Mouse (Mus musculus) cortical plate, adult 2 months (tissue): ENCODE data around the gene Jmjd8. TPM values are rescaled to one million over a fixed set of nuclear protein-coding genes. Genes with fewer than 3 reads are reported as not detected.

Source experiments
- H3K27ac ChIP-seq: fragments of 200-500 bp; 2 replicates; pipeline ENCODE4 v1.5.1; 2012; ENCODE audit warnings: low read length, control low read depth, inconsistent platforms; ENCODE audit not compliant: insufficient read depth
- H3K4me1 ChIP-seq: fragments of 200-500 bp; 2 replicates; pipeline ENCODE4 v1.6.1; 2011; ENCODE audit warnings: low read length; ENCODE audit not compliant: control insufficient read depth, insufficient read depth
- H3K4me3 ChIP-seq: fragments of 200-500 bp; 2 replicates; pipeline ENCODE4 v1.5.1; 2011; ENCODE audit warnings: mild to moderate bottlenecking, low read length, control low read depth; ENCODE audit not compliant: insufficient read depth
- CTCF ChIP-seq: fragments of 200-500 bp; IDR thresholded peaks from 2 replicates; pipeline ENCODE4 v1.5.1; 2011; ENCODE audit warnings: mild to moderate bottlenecking, control low read depth, low read length; ENCODE audit not compliant: insufficient read depth; ENCODE audit errors: extremely low read depth
- POLR2A ChIP-seq: fragments of 200-500 bp; IDR thresholded peaks from 2 replicates; pipeline ENCODE4 v1.6.1; 2011; ENCODE audit warnings: mild to moderate bottlenecking, low read length, control low read depth; ENCODE audit not compliant: insufficient read depth; ENCODE audit errors: extremely low read depth
- polyA plus RNA-seq: library from polyadenylated mRNA; depleted of rRNA; stranded (reverse); fragments of >200 nt; gene quantifications from 2 replicates; pipeline ENCODE4 v1.2.3, GENCODE M21; 2012

The Jmjd8 gene
- polyA plus RNA-seq, 1 experiment = 55.6 TPM

DNA sequence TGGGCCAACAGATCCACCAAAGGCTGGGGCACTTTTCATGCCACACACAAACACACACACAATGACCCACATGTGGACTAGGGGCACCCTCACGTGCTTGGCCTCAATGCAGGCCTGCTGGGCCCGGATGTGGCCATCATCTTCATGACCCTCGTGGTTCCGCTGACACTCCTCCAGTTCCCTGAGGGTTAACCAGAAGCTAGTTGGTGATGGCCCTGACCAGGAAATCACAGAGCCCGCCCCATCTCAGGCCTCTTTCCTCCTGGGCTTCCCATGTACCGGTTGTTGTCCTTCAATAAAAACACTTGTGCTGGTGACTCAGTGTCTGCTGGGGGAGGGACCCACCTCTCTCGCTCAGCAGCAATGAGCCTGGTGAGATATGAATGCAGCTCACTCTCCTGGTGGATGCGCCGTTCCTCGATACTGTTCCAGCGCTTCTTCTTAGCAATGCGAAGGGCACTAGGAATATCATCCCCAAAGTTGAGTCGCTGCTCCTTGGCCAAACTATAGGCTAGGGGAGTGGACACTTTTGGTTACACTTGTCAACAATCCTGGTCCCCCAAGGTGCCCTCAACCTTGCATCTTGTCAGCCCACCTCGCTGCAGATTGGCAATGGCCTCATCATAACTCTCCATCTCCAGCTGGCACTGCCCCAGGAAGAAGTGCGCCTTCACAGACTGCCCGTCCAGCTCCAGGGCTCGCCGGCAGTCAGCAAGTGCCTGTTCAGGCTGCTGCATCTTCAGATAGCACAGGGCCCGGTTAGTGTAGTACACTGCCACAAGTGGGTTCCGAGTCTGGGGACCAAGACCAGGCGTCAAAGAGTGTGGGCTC, 3.0 kb downstream of the Jmjd8 start:
- no peak for TF ChIP-seq CTCF
- TF ChIP-seq POLR2A = 0 out of 2 replicates have a peak, but pooled peaks have one; percentile 12
- Histone ChIP-seq H3K27ac (no peak overlapping the region), H3K4me1 (peaks cover 6% of the 10 kb centered on the region), H3K4me3 (peak overlapping the region; percentile 79)

DNA sequence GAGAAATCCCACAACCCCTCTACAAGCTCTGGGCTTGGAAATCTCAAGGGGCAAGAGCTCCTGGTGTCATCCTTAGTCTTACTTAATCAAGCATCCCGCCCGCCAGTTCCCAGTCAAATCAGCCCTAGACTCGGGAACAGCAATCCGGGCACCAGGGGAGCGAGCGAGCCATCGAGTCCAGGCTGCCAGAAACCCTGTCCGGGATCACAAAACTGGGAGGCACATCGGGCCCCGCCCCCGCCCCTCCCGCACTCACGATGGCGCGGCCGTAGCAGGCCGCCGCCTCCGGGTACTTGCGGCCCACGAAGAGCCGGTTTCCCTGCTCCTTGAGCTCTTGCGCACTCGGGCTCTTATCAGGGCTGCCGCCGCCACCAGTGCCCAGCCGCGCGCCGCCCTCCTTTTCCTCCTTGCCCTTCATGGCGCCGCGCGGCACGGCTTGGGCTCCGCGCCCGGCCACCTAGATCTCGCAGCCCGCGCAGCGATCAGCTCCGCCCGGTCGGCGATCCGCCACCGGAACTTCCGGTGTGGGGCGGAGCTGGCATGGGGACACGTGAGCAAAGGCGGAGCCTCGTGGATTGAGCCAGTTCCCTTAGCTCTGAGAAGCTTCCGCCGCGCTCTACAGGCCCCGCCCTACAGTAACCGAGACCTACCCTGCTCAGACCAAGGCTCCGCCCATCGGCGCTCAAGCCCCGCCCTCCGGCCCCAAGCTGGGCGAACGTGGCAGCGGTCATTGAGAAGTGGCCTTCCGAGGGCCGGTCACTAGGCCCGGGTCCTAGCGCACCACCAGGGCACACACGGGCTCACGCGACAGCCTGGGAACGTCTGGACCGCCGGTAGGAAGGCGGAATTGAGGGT, 4.0 kb downstream of the Jmjd8 start:
- peak overlapping the region; percentile 97 for H3K27ac ChIP-seq
- H3K4me1 ChIP-seq = peaks cover 6% of the 10 kb centered on the region
- H3K4me3 ChIP-seq = peak overlapping the region; percentile 79
- TF ChIP-seq POLR2A (0 out of 2 replicates have a peak, but pooled peaks have one; percentile 44), CTCF (no peak)

DNA sequence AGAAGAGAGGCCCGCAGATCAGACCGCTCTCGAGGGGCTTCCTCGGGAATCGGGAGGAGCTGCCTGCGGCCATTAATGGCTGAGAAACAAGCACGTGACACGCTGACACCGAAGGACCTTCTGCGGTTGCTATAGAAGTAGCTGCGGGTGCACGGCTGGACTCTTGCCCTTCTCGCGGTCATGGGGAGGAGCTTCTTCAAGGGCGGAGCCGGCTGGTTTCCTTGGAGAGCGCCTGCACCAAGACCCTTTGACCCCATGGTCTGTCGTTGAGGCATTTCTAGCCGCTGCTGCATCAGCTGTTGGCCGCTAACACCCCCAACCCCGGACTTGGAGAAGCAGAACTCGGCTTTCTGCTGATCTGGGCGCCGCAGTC, 4.6 kb downstream of the Jmjd8 start, which contains the start of gene Stub1:
Gene Stub1 (minus strand): TSS at position 114 of the 373 bp plus-strand sequence.
- peaks cover 6% of the 10 kb centered on the region for H3K4me1 ChIP-seq
- H3K4me3 ChIP-seq = peak within 1 kb of the TSS; percentile 79
- TF ChIP-seq CTCF = no peak
- peak; percentile 24; the same call in 1 of the 2 replicates for TF ChIP-seq POLR2A
- peak within 1 kb of the TSS; percentile 97 for H3K27ac ChIP-seq

DNA sequence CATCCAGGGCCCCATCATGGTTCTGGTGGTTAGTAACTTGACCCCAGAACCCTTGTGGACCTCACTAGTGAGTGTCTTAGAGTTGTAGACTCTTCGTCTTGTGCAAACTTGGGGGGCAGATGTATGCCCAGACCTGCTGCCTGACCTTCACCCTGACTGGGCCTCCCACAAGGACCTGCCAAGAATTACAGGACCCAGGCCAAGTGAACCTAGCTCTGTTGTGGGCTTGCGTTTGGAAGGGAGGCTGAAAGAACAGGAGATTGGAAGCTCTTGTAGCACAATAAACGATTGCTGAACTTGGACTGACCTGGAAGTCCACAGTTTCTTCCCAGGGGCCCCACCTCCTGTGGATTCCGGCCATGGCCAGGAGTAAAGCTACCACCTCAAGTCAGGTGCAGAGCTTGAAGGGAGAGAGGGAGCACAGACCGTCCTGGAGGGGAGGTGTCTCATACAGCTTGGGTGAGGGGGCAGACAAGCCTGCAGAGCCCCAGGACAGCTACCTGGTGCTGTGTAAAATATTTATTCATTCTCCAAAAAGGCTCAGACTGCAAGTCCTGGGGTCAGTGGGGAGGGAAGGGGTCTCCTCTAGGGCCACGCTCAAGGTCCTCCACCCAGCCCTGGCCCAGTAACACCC, 5.4 kb downstream of the Jmjd8 start:
- Histone ChIP-seq H3K4me3 (peak overlapping the region; percentile 79), H3K4me1 (peaks cover 6% of the 10 kb centered on the region), H3K27ac (0 out of 2 replicates have a peak overlapping the region, but pooled peaks have one; percentile 97)
- no peak for TF ChIP-seq POLR2A
- TF ChIP-seq CTCF = no peak

DNA sequence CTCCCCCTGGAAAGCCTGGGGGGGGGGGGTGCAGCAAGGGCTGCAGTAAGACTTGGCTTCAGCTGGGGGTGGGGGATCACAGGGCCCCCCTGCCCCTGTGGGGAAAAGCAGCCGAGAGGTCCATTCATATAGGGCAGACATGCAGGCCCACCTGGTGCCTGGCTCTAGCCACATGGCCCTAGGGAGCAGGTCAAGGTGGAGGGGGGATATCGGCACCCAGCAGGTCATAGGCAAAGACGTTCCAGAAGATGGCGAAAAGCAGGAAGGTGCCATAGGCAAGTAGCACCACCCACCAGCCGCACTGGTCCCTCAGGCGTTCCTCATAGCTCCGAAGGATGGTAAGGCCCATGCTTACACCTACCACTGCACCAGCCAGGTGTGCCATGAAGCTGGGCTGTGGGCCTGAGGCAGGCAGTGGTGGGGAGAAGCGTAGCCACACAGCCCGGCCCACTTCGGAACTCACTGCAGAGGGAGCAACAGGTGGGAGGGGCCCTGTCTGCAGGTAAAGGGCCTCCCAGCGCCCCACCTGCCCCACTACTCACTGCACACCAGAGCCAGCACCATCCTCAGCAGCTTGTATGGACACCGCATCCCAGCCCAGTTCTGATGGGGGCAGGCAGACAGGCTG, 6.0 kb downstream of the Jmjd8 start:
- TF ChIP-seq POLR2A (no peak), CTCF (no peak)
- H3K4me3 ChIP-seq = peak overlapping the region; percentile 79; the same call in 1 of the 2 replicates
- peaks cover 6% of the 10 kb centered on the region for H3K4me1 ChIP-seq
- H3K27ac ChIP-seq = no peak overlapping the region

DNA sequence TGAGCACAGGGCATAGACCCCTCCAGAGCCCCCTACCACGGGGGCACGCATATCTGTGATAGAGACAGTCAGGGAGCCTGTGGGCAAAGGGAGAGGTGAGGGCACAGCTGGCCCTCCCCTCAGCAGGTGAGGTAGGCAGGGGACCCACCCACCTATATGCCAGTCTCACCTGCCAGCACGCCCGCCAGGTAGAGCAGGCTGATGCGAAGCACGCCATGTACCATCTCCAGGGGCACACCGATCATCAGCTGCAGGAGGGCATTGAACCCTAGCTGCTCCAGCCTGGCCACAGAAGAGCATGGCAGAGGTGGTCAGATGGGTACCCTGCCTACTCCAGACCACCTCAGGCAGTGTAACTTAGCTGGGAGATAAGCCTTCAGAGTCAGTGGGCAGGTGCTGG, 6.6 kb downstream of the Jmjd8 start:
- Histone ChIP-seq H3K4me1 (peaks cover 6% of the 10 kb centered on the region), H3K4me3 (peak overlapping the region; percentile 51; the same call in 1 of the 2 replicates), H3K27ac (no peak overlapping the region)
- TF ChIP-seq POLR2A (no peak), CTCF (no peak)

DNA sequence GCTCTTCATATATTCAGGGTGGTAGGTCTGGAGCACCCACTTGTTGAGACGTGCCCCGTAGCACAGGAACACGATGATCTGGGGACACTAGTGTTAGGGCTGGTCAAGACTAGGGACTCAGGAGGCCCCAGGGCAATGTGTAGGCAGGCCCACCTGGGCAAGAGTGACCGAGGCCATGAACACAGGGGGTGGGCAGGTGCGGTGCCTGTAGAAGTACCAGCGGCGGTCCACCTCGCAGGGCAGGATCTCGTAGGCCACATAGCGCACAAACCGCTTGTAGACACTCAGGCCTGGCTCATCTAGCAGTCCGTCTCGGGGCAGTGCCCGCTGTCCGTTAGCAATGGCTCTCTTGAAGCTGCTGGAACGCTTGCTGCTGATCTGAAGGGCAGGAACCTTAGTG, 7.1 kb downstream of the Jmjd8 start:
- TF ChIP-seq POLR2A (no peak), CTCF (no peak)
- H3K4me1 ChIP-seq = peaks cover 6% of the 10 kb centered on the region
- H3K4me3 ChIP-seq = peak overlapping the region; percentile 51; the same call in 1 of the 2 replicates
- H3K27ac ChIP-seq = peak overlapping the region; percentile 69; the same call in 1 of the 2 replicates

DNA sequence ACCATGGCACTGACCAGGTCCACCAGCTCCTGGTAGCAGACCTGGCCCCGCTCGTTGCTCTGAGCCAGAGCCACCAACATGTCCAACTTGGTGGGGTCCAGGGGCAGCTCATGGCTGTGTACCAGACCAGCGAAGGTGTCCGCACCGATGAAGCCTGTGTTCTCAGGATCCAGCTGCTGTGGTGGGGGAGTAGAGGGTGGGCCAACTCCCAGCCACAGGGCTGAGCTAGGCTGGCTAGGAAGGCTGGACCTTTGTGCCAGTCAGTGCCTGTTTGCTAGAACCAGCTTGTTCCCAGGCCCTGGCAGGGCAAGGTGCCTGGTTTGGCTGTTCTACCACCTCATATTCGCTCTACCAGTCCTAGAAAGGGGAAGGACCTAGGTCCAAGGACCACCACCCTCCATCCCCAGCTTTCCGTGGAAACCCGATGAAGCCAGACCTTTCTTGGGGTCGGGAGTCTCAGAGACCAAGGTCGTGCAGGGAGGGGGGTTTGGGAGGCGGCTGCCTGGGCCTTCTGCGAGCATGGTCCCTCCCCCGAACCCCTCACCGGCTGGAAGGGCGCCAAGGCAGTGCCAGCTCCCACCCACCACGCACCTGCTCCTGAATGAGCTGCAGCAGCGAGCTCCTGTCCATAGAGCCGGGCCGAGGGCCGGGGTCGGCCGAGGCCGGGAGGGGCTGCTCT, 7.9 kb downstream of the Jmjd8 start:
- peak overlapping the region; percentile 69 for H3K27ac ChIP-seq
- TF ChIP-seq CTCF (no peak), POLR2A (no peak)
- peak overlapping the region; percentile 51 for H3K4me3 ChIP-seq
- peaks cover 5% of the 10 kb centered on the region for H3K4me1 ChIP-seq
